Mouse (Mus musculus) heart, embryonic 13.5 days (tissue): ENCODE measurements at regions not wholly inside any gene's neighbourhood (a gene's known extent, or its start where the extent isn't known, plus 50 kb on each side); places are given as distances from the start of the nearest gene placed in this dataset.

Experiments
- ATAC-seq: fragments of 200-750 bp; cut with Nextera tagmentation; 2 replicates; pipeline ENCODE4 v1.8.0; 2017; ENCODE audit warnings: moderate TSS enrichment; ENCODE audit not compliant: insufficient number of reproducible peaks, low FRiP score, low TSS enrichment; ENCODE audit errors: extremely low read depth
- H3K27ac ChIP-seq: fragments of 300-500 bp; sonication (generic); replicated peaks from 2 replicates; pipeline ENCODE4 v1.5.1; 2015; ENCODE audit warnings: moderate library complexity, mild to moderate bottlenecking, inconsistent platforms
- H3K27me3 ChIP-seq: fragments of 300-500 bp; sonication (generic); replicated peaks from 2 replicates; pipeline ENCODE4 v1.6.1; 2015; ENCODE audit warnings: mild to moderate bottlenecking, inconsistent platforms
- H3K36me3 ChIP-seq: fragments of 300-500 bp; sonication (generic); 2 replicates; pipeline ENCODE4 v1.6.1; 2015; ENCODE audit warnings: mild to moderate bottlenecking, inconsistent platforms
- H3K4me1 ChIP-seq: fragments of 300-500 bp; sonication (generic); 2 replicates; pipeline ENCODE4 v1.6.1; 2015; ENCODE audit warnings: inconsistent platforms
- H3K4me2 ChIP-seq: fragments of 300-500 bp; sonication (generic); 2 replicates; pipeline ENCODE4 v1.6.1; 2015; ENCODE audit warnings: inconsistent platforms, mild to moderate bottlenecking, moderate library complexity
- H3K4me3 ChIP-seq: fragments of 300-500 bp; sonication (generic); 2 replicates; pipeline ENCODE4 v1.5.1; 2015; ENCODE audit warnings: moderate library complexity, mild to moderate bottlenecking, inconsistent platforms
- H3K9ac ChIP-seq: fragments of 300-500 bp; sonication (generic); 2 replicates; pipeline ENCODE4 v1.6.1; 2015; ENCODE audit warnings: inconsistent platforms, mild to moderate bottlenecking, moderate library complexity
- H3K9me3 ChIP-seq: fragments of 300-500 bp; sonication (generic); 2 replicates; pipeline ENCODE4 v1.6.1; 2016; ENCODE audit warnings: inconsistent platforms
- WGBS: fragments of 180-500 bp; shearing (Covaris S2); methylation state at CpG from one replicate; pipeline ENCODE4 v1.1.7; 2015; ENCODE audit warnings: mixed read lengths; 5-methylcytosine and 5-hydroxymethylcytosine counted together

DNA sequence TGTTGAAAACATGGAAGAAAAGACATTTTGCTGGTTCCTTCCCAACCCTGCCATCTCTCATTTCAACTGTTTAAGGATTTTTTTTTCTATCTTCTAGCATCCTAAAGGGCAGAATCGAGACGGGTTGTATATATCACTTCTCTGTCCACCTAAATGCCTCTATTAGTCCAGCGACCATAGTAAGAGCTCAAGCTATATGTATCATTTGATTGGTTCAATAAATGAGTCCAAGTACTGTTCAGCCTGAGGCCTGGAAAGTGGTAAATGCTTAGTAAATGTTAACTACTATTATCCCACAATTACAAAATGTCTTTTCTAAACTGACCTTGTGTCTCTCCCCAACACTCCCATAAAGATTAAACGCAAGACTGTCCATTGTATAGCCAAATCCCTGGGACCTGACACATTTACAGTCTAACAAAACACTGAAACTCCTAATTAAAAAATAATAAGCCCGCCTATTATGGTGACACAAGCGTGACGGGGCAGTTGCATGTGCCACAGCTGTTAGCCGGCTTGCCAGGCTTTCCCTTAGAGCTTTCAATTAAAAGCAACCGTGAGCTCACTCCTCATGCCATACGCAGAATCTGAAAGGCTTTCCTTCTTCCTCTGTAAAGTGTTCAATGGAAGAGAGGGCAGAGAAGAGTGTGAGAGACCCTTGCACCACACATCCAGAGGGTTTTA is 336.7 kb upstream of the Tenm4 start:
- peak overlapping the region; percentile 28; the same call in 1 of the 2 replicates for H3K27ac ChIP-seq
- H3K4me1 ChIP-seq: peaks cover 13% of the 10 kb centered on the region
- H3K27me3 ChIP-seq: no peaks in the 10 kb centered on the region
- no peak overlapping the region for H3K9ac ChIP-seq
- ATAC-seq: no peak
- H3K4me3 ChIP-seq: no peak overlapping the region
- no peaks in the 10 kb centered on the region for H3K36me3 ChIP-seq
- no peaks in the 10 kb centered on the region for H3K9me3 ChIP-seq
- WGBS: 77% methylated on average over 10 of the region's 10 CpGs
- H3K4me2 ChIP-seq: no peak overlapping the region

- H3K4me2 ChIP-seq: no peak overlapping the region
- H3K27ac ChIP-seq: no peak overlapping the region
- peaks cover 5% of the 10 kb centered on the region for H3K4me1 ChIP-seq
- no peaks in the 10 kb centered on the region for H3K27me3 ChIP-seq
- no peaks in the 10 kb centered on the region for H3K36me3 ChIP-seq
- ATAC-seq: no peak
- WGBS: 77% methylated on average over 2 of the region's 2 CpGs
- H3K4me3 ChIP-seq: no peak overlapping the region
- H3K9me3 ChIP-seq: no peaks in the 10 kb centered on the region
- no peak overlapping the region for H3K9ac ChIP-seq
These were observed 330.6 kb upstream of the Tenm4 start for GRCm38 (mm10) chr7:95840476-95840875.

- Histone ChIP-seq H3K36me3 (no peaks in the 10 kb centered on the region), H3K27ac (no peak overlapping the region), H3K4me3 (no peak overlapping the region), H3K27me3 (no peaks in the 10 kb centered on the region), H3K4me2 (no peak overlapping the region), H3K4me1 (peaks cover 6% of the 10 kb centered on the region; the same call in 1 of the 2 replicates), H3K9ac (no peak overlapping the region), H3K9me3 (no peaks in the 10 kb centered on the region)
- 69% methylated on average over 2 of the region's 2 CpGs for WGBS
- ATAC-seq: no peak
These were observed 321.2 kb upstream of the Tenm4 start for GRCm38 (mm10) chr7:95849874-95850273.

GRCm38 (mm10) chr7:95852630-95853029 is 318.4 kb upstream of the Tenm4 start:
- H3K4me3 ChIP-seq: no peak overlapping the region
- no peaks in the 10 kb centered on the region for H3K27me3 ChIP-seq
- H3K36me3 ChIP-seq: no peaks in the 10 kb centered on the region
- no peak for ATAC-seq
- 73% methylated on average over 6 of the region's 6 CpGs for WGBS
- peaks cover 6% of the 10 kb centered on the region; the same call in 1 of the 2 replicates for H3K4me1 ChIP-seq
- no peak overlapping the region for H3K4me2 ChIP-seq
- H3K9me3 ChIP-seq: no peaks in the 10 kb centered on the region
- H3K9ac ChIP-seq: no peak overlapping the region
- no peak overlapping the region for H3K27ac ChIP-seq

GRCm38 (mm10) chr7:95853225-95853812 is 317.7 kb upstream of the Tenm4 start:
- Histone ChIP-seq H3K9ac (no peak overlapping the region), H3K4me3 (no peak overlapping the region), H3K27ac (no peak overlapping the region), H3K36me3 (no peaks in the 10 kb centered on the region), H3K4me1 (peaks cover 6% of the 10 kb centered on the region; the same call in 1 of the 2 replicates), H3K9me3 (no peaks in the 10 kb centered on the region), H3K27me3 (no peaks in the 10 kb centered on the region), H3K4me2 (no peak overlapping the region)
- WGBS: 55% methylated on average over 6 of the region's 6 CpGs
- no peak for ATAC-seq

DNA sequence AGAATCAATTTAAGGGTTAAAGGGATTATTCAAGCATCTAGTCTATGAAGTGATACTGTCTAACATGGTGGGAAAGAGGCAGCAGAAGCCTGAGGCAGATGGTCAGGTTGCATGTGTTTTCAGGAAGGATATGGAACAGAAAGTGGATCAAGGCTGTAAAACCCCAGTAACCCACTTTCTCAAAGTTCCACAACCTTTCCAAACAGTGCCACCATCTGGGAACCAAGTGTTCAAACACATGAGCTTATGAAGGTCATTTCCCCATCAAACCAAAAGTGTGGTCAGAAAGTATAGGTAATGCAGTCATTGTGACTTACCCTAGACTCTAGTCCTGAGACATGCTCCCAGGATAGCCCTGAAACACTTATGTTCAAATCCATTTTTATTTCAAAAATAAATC is 312.8 kb upstream of the Tenm4 start:
- no peak overlapping the region for H3K4me2 ChIP-seq
- H3K27me3 ChIP-seq: no peaks in the 10 kb centered on the region
- no peaks in the 10 kb centered on the region for H3K9me3 ChIP-seq
- H3K36me3 ChIP-seq: no peaks in the 10 kb centered on the region
- no peak for ATAC-seq
- no peak overlapping the region for H3K4me3 ChIP-seq
- peaks cover 5% of the 10 kb centered on the region; the same call in 1 of the 2 replicates for H3K4me1 ChIP-seq
- H3K9ac ChIP-seq: no peak overlapping the region
- no peak overlapping the region for H3K27ac ChIP-seq

GRCm38 (mm10) chr7:95864233-95864632 is 306.8 kb upstream of the Tenm4 start:
- H3K9me3 ChIP-seq: no peaks in the 10 kb centered on the region
- H3K27ac ChIP-seq: no peak overlapping the region
- H3K27me3 ChIP-seq: no peaks in the 10 kb centered on the region
- ATAC-seq: no peak
- H3K4me1 ChIP-seq: no peaks in the 10 kb centered on the region
- no peak overlapping the region for H3K4me2 ChIP-seq
- 27% methylated on average over 3 of the region's 3 CpGs for WGBS
- no peak overlapping the region for H3K4me3 ChIP-seq
- H3K9ac ChIP-seq: no peak overlapping the region
- no peaks in the 10 kb centered on the region for H3K36me3 ChIP-seq

- 48% methylated on average over 3 of the region's 3 CpGs for WGBS
These were observed 305.8 kb upstream of the Tenm4 start for GRCm38 (mm10) chr7:95865270-95865669.

GRCm38 (mm10) chr7:95868753-95869152 is 302.3 kb upstream of the Tenm4 start:
- H3K36me3 ChIP-seq: no peaks in the 10 kb centered on the region

More at GRCm38 (mm10) chr7:95865270-95865669, 305.8 kb upstream of the Tenm4 start:
- no peaks in the 10 kb centered on the region for H3K4me1 ChIP-seq
- no peaks in the 10 kb centered on the region for H3K27me3 ChIP-seq
- H3K4me2 ChIP-seq: no peak overlapping the region
- no peak for ATAC-seq
- no peak overlapping the region for H3K9ac ChIP-seq
- H3K9me3 ChIP-seq: no peaks in the 10 kb centered on the region
- H3K36me3 ChIP-seq: no peaks in the 10 kb centered on the region
- H3K4me3 ChIP-seq: no peak overlapping the region
- no peak overlapping the region for H3K27ac ChIP-seq

DNA sequence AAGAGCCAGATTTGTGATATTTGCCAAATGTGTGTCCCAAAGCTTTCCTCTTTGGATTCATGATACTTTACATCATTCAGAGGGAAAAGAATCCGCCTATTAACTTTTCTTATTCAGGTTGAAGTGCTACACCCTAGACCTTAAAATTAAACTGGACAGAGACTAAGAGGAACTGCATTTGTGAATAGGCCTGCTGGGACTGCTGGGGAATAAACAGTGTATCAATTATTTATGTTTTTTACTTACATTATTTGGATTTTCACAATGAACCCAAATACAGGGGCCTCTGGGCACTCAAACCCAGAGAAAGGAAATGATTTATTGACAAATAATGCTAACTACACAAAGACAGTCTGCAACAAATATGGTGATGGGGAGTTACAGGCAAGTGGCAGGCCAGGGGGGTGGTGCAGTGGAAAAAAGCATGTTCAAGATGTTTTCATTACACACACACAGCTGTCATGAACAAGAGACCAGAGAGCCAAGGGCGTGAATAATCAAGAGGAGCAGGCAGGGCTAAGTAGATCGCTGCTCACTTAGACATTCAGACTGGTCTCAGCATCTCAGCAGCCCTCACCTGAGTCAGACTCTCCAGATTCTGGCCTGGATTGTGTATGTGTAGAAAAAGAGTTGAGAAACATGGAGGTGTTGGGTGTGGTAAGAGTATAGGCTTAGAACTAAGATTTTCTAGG is 290.3 kb upstream of the Tenm4 start:
- no peak overlapping the region for H3K4me3 ChIP-seq
- H3K4me1 ChIP-seq: no peaks in the 10 kb centered on the region
- no peaks in the 10 kb centered on the region for H3K27me3 ChIP-seq
- no peak overlapping the region for H3K27ac ChIP-seq
- H3K9ac ChIP-seq: no peak overlapping the region
- H3K9me3 ChIP-seq: no peaks in the 10 kb centered on the region
- WGBS: 70% methylated on average over 3 of the region's 3 CpGs
- no peaks in the 10 kb centered on the region for H3K36me3 ChIP-seq
- no peak overlapping the region for H3K4me2 ChIP-seq
- no peak for ATAC-seq

More at GRCm38 (mm10) chr7:95868753-95869152, 302.3 kb upstream of the Tenm4 start:
- H3K9ac ChIP-seq: no peak overlapping the region
- no peak for ATAC-seq
- no peak overlapping the region for H3K27ac ChIP-seq
- no peak overlapping the region for H3K4me2 ChIP-seq
- H3K27me3 ChIP-seq: no peaks in the 10 kb centered on the region
- 73% methylated on average over 6 of the region's 6 CpGs for WGBS
- no peaks in the 10 kb centered on the region for H3K4me1 ChIP-seq
- 0 out of 2 replicates have a peak, but pooled peaks cover 5% of the 10 kb centered on the region for H3K9me3 ChIP-seq
- no peak overlapping the region for H3K4me3 ChIP-seq

GRCm38 (mm10) chr7:95901524-95901923 is 269.5 kb upstream of the Tenm4 start:
- Histone ChIP-seq H3K9me3 (no peaks in the 10 kb centered on the region), H3K4me2 (no peak overlapping the region), H3K27ac (no peak overlapping the region), H3K9ac (no peak overlapping the region), H3K27me3 (no peaks in the 10 kb centered on the region), H3K4me3 (no peak overlapping the region), H3K36me3 (no peaks in the 10 kb centered on the region), H3K4me1 (no peaks in the 10 kb centered on the region)
- ATAC-seq: no peak
- 68% methylated on average over 3 of the region's 3 CpGs for WGBS
